ENCODE assay signal across 26 mouse cellular contexts in genomic region chr5:148191416-148191815, GRCm38 (mm10).
DNase-seq lines count a peak whose midpoint lies in the region; ATAC-seq and TF ChIP-seq lines count a peak whose summit lies in the region.
"Had no signal": no experiment of that assay in that cellular context is flagged by ENCODE, and none has a peak within 500 bp of the region (broad histone marks: within the 10 kb centered on the region; RNA-seq: fewer than 3 reads in every experiment).

No protein-coding gene starts in this region.

- TF ChIP-seq EP300 in liver, postnatal 0 days (IDR thresholded peaks at IDR 0.05; ENCODE audit: low read depth), result no peak

- no peaks in the 10 kb centered on the region for H3K36me3 ChIP-seq in kidney, embryonic 14.5 days (ENCODE audit: control insufficient read depth, insufficient read depth, low read length)
- H3K36me3 ChIP-seq in midbrain, embryonic 15.5 days (replicated peaks), result no peaks in the 10 kb centered on the region
- H3K36me3 ChIP-seq in midbrain, embryonic 11.5 days (ENCODE audit: control insufficient read depth, insufficient read depth, low read length), result no peaks in the 10 kb centered on the region
- no peaks in the 10 kb centered on the region for H3K36me3 ChIP-seq in intestine, embryonic 16.5 days (ENCODE audit: control insufficient read depth, insufficient read depth, low read length)
- no peaks in the 10 kb centered on the region for H3K36me3 ChIP-seq in liver, postnatal 0 days (replicated peaks; ENCODE audit: insufficient read depth, low read length)
- H3K36me3 ChIP-seq: embryonic facial prominence, embryonic 15.5 days; heart, embryonic 12.5 days; hindbrain, embryonic 10.5 days; liver, embryonic 13.5 days; lung, embryonic 15.5 days; neural tube, embryonic 15.5 days had no signal

- no peaks in the 10 kb centered on the region for H3K4me1 ChIP-seq in kidney, embryonic 14.5 days (ENCODE audit: control insufficient read depth, insufficient read depth, low read length)
- peaks cover 3% of the 10 kb centered on the region; the same call in 1 of the 2 replicates for H3K4me1 ChIP-seq in midbrain, embryonic 15.5 days
- no peaks in the 10 kb centered on the region for H3K4me1 ChIP-seq in midbrain, embryonic 11.5 days (ENCODE audit: control insufficient read depth, insufficient read depth, low read length)
- no peaks in the 10 kb centered on the region for H3K4me1 ChIP-seq in intestine, embryonic 16.5 days (ENCODE audit: control insufficient read depth, insufficient read depth, low read length)
- H3K4me1 ChIP-seq in liver, postnatal 0 days (ENCODE audit: insufficient read depth), result no peaks in the 10 kb centered on the region
- H3K4me1 ChIP-seq: embryonic facial prominence, embryonic 15.5 days; heart, embryonic 12.5 days; hindbrain, embryonic 10.5 days; liver, embryonic 13.5 days; lung, embryonic 15.5 days; neural tube, embryonic 15.5 days had no signal

- H3K27ac ChIP-seq in kidney, embryonic 14.5 days (ENCODE audit: low read depth, low read length), result no peak overlapping the region
- H3K27ac ChIP-seq in midbrain, embryonic 15.5 days, result no peak overlapping the region
- H3K27ac ChIP-seq in midbrain, embryonic 11.5 days (ENCODE audit: low read depth, low read length), result no peak overlapping the region
- no peak overlapping the region for H3K27ac ChIP-seq in intestine, embryonic 16.5 days (ENCODE audit: low read length)
- no peak overlapping the region for H3K27ac ChIP-seq in liver, postnatal 0 days (ENCODE audit: low read depth)
- H3K27ac ChIP-seq: embryonic facial prominence, embryonic 15.5 days; hindbrain, embryonic 10.5 days; hindbrain, postnatal 0 days; liver, embryonic 13.5 days; lung, embryonic 15.5 days; neural tube, embryonic 15.5 days had no signal

- no peak overlapping the region for H3K9ac ChIP-seq in kidney, embryonic 14.5 days (ENCODE audit: low read depth, low read length)
- no peak overlapping the region for H3K9ac ChIP-seq in midbrain, embryonic 15.5 days
- H3K9ac ChIP-seq in midbrain, embryonic 11.5 days (ENCODE audit: low read length), result no peak overlapping the region
- H3K9ac ChIP-seq in intestine, embryonic 16.5 days (ENCODE audit: low read depth, low read length), result no peak overlapping the region
- no peak overlapping the region for H3K9ac ChIP-seq in liver, postnatal 0 days (replicated peaks)
- H3K9ac ChIP-seq: embryonic facial prominence, embryonic 15.5 days; heart, embryonic 12.5 days; liver, embryonic 13.5 days; lung, embryonic 15.5 days; neural tube, embryonic 15.5 days had no signal

- H3K4me3 ChIP-seq in kidney, embryonic 14.5 days (ENCODE audit: low read length), result no peak overlapping the region
- no peak overlapping the region for H3K4me3 ChIP-seq in midbrain, embryonic 15.5 days
- no peak overlapping the region for H3K4me3 ChIP-seq in midbrain, embryonic 11.5 days (ENCODE audit: low read depth, low read length)
- no peak overlapping the region for H3K4me3 ChIP-seq in intestine, embryonic 16.5 days (ENCODE audit: low read length)
- H3K4me3 ChIP-seq in liver, postnatal 0 days (ENCODE audit: low read depth, low read length), result no peak overlapping the region
- H3K4me3 ChIP-seq: embryonic facial prominence, embryonic 15.5 days; heart, embryonic 12.5 days; hindbrain, embryonic 10.5 days; liver, embryonic 13.5 days; lung, embryonic 15.5 days; neural tube, embryonic 15.5 days had no signal

- no peak for DNase-seq in kidney, adult 8-10 months
- no peak for DNase-seq in midbrain, embryonic 11.5 days (ENCODE audit: low spot score, missing footprints)
- DNase-seq in R1 (ENCODE audit: low read depth, low spot score), result peak; percentile 96
- DNase-seq in liver, postnatal 0 days, result no peak
- DNase-seq in spleen, postnatal 14 days (ENCODE audit: low spot score in 2 of 2), result no peak
- DNase-seq: adrenal gland, adult 2 months; cerebellum, adult 11 months; cerebellum, adult 9-11 months; gastrocnemius, postnatal 10 days; heart, postnatal 10 days; kidney, adult 18-20 months; kidney, postnatal 4 days; liver, embryonic 13.5 days; lung, postnatal 4 days; thymus, adult 2 months; thymus, postnatal 4 days had no signal

- ATAC-seq in kidney, embryonic 14.5 days (ENCODE audit: low FRiP score, low TSS enrichment), result 0 out of 2 replicates have a peak, but pooled peaks have one; percentile 43
- ATAC-seq in midbrain, embryonic 15.5 days (replicated peaks), result peak; percentile 50; the same call in 1 of the 2 replicates
- no peak for ATAC-seq in midbrain, embryonic 11.5 days (ENCODE audit: low FRiP score)
- ATAC-seq in intestine, embryonic 16.5 days, result peak; percentile 53; the same call in 1 of the 2 replicates
- no peak for ATAC-seq in liver, postnatal 0 days
- ATAC-seq: forebrain, embryonic 16.5 days; hindbrain, postnatal 0 days had no signal

- no peak for TF ChIP-seq CTCF in liver, postnatal 0 days (IDR thresholded peaks at IDR 0.05; ENCODE audit: low read depth)

- WGBS in kidney, embryonic 14.5 days, result 31% methylated on average over 4 of the region's 4 CpGs
- WGBS in midbrain, embryonic 15.5 days, result 38% methylated on average over 4 of the region's 4 CpGs
- 34% methylated on average over 4 of the region's 4 CpGs for WGBS in midbrain, embryonic 11.5 days
- 28% methylated on average over 4 of the region's 4 CpGs for WGBS in intestine, embryonic 16.5 days
- 24% methylated on average over 4 of the region's 4 CpGs for WGBS in liver, postnatal 0 days (ENCODE audit: insufficient replicate concordance)

- no peak overlapping the region for H3K4me2 ChIP-seq in kidney, embryonic 14.5 days (replicated peaks; ENCODE audit: low read depth, low read length)
- H3K4me2 ChIP-seq in midbrain, embryonic 15.5 days, result no peak overlapping the region
- no peak overlapping the region for H3K4me2 ChIP-seq in midbrain, embryonic 11.5 days
- H3K4me2 ChIP-seq in intestine, embryonic 16.5 days (ENCODE audit: low read depth, low read length), result no peak overlapping the region
- no peak overlapping the region for H3K4me2 ChIP-seq in liver, postnatal 0 days (ENCODE audit: low read depth, low read length)
- H3K4me2 ChIP-seq: embryonic facial prominence, embryonic 15.5 days; heart, embryonic 12.5 days; liver, embryonic 13.5 days; lung, embryonic 15.5 days; neural tube, embryonic 15.5 days had no signal

- no peaks in the 10 kb centered on the region for H3K27me3 ChIP-seq in kidney, embryonic 14.5 days (ENCODE audit: control insufficient read depth, insufficient read depth, low read length)
- H3K27me3 ChIP-seq in midbrain, embryonic 15.5 days (replicated peaks), result no peaks in the 10 kb centered on the region
- H3K27me3 ChIP-seq in midbrain, embryonic 11.5 days (ENCODE audit: control insufficient read depth, insufficient read depth, low read length), result no peaks in the 10 kb centered on the region
- no peaks in the 10 kb centered on the region for H3K27me3 ChIP-seq in intestine, embryonic 16.5 days (replicated peaks; ENCODE audit: control insufficient read depth, insufficient read depth, low read length)
- no peaks in the 10 kb centered on the region for H3K27me3 ChIP-seq in liver, postnatal 0 days (ENCODE audit: insufficient read depth, low read length)
- H3K27me3 ChIP-seq: embryonic facial prominence, embryonic 15.5 days; heart, embryonic 12.5 days; liver, embryonic 13.5 days; lung, embryonic 15.5 days; neural tube, embryonic 15.5 days had no signal

- H3K9me3 ChIP-seq in kidney, embryonic 14.5 days (ENCODE audit: control insufficient read depth, low read length), result no peaks in the 10 kb centered on the region
- H3K9me3 ChIP-seq in midbrain, embryonic 15.5 days, result no peaks in the 10 kb centered on the region
- no peaks in the 10 kb centered on the region for H3K9me3 ChIP-seq in midbrain, embryonic 11.5 days (ENCODE audit: control insufficient read depth, low read length)
- no peaks in the 10 kb centered on the region for H3K9me3 ChIP-seq in intestine, embryonic 16.5 days (ENCODE audit: control insufficient read depth, low read length)
- no peaks in the 10 kb centered on the region for H3K9me3 ChIP-seq in liver, postnatal 0 days (ENCODE audit: low read length)
- H3K9me3 ChIP-seq: embryonic facial prominence, embryonic 15.5 days; heart, embryonic 12.5 days; hindbrain, embryonic 10.5 days; liver, embryonic 13.5 days; lung, embryonic 15.5 days; neural tube, embryonic 15.5 days had no signal

Comparison
In these comparisons a context has a peak if more than half of its experiments do, and no peak if none do; other contexts are left out.
1. ATAC-seq: peak in kidney, embryonic 14.5 days (single experiment), midbrain, embryonic 15.5 days (single experiment) and intestine, embryonic 16.5 days (single experiment); none in midbrain, embryonic 11.5 days (single experiment) and liver, postnatal 0 days (single experiment).